Mouse (Mus musculus): ENCODE measurements around the gene Exd2. TPM values are rescaled to one million over a fixed set of nuclear protein-coding genes. Genes with fewer than 3 reads are reported as not detected.

The Exd2 gene
- polyA plus RNA-seq, 1 experiment from 2014 or later = 6.0 TPM

GRCm38 (mm10) chr12:80495691-80496090 lies 32.8 kb downstream of the Exd2 start:
- Histone ChIP-seq H3K36me3 (replicated peaks) (peaks cover 12% of the 10 kb centered on the region; the same call in 1 of the 2 replicates), H3K4me1 (replicated peaks) (0 out of 2 replicates have a peak, but pooled peaks cover 3% of the 10 kb centered on the region), H3K9ac (no peak overlapping the region), H3K9me3 (replicated peaks) (no peaks in the 10 kb centered on the region), H3K27me3 (no peaks in the 10 kb centered on the region), H3K4me2 (no peak overlapping the region), H3K27ac (replicated peaks) (no peak overlapping the region), H3K4me3 (replicated peaks) (no peak overlapping the region)
- whole genome bisulfite sequencing (ENCODE audit: insufficient replicate concordance) = 3% methylated on average over 1 of the region's 1 CpGs
- ATAC-seq (ENCODE audit: insufficient read depth) = no peak

DNA sequence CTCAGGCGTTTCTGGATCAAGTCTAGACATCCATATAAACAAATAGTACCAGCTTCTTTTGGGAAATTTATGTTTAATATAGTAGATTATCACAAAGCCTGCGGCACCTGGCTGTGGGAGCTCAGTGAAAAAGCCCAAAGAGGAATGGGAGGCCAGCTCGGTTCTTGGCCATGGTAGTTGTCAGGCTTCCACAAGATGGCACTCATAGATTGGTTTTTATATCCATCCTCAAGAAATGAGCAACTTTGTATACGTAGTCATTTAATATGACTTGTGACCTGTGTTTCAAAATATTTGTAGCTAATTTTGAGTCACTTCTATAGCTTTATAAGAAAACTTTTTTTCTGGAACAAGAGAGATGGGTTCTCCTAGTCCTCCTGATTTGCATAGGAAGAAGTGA lies 35.5 kb downstream of the Exd2 start:
- Histone ChIP-seq H3K27ac (replicated peaks) (no peak overlapping the region), H3K9me3 (replicated peaks) (no peaks in the 10 kb centered on the region), H3K4me3 (replicated peaks) (no peak overlapping the region), H3K36me3 (replicated peaks) (no peaks in the 10 kb centered on the region), H3K27me3 (no peaks in the 10 kb centered on the region), H3K9ac (no peak overlapping the region), H3K4me2 (no peak overlapping the region), H3K4me1 (replicated peaks) (0 out of 2 replicates have a peak, but pooled peaks cover 3% of the 10 kb centered on the region)
- ATAC-seq (ENCODE audit: insufficient read depth) = no peak
- WGBS (ENCODE audit: insufficient replicate concordance) = 61% methylated on average over 4 of the region's 4 CpGs

DNA sequence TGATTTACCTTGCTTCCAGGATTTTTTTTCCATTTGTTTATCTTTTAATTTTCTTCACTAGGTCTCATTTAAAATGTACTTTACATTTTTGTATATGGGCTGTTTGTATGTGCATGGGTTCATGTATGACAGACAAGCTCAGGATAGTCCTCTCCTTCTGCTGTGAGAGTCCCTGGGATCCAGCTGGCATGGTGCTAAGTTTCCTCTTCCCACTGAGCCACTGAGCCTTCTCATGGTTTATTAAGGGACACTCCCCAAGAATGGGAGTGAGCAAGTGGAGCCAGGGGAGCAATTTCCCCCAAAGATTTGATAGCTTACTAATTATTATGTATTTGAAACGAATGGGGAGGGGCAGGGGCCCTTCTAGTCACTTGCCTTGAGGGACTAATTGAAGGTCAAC lies 37.6 kb downstream of the Exd2 start:
- no peak overlapping the region for H3K4me2 ChIP-seq
- peaks cover 3% of the 10 kb centered on the region; the same call in 1 of the 2 replicates for H3K4me1 ChIP-seq (replicated peaks)
- no peak overlapping the region for H3K4me3 ChIP-seq (replicated peaks)
- no peak for ATAC-seq (ENCODE audit: insufficient read depth)
- no peaks in the 10 kb centered on the region for H3K27me3 ChIP-seq
- no peaks in the 10 kb centered on the region for H3K9me3 ChIP-seq (replicated peaks)
- no peak overlapping the region for H3K27ac ChIP-seq (replicated peaks)
- 37% methylated on average over 1 of the region's 1 CpGs for WGBS (ENCODE audit: insufficient replicate concordance)
- no peak overlapping the region for H3K9ac ChIP-seq
- H3K36me3 ChIP-seq (replicated peaks) = no peaks in the 10 kb centered on the region

DNA sequence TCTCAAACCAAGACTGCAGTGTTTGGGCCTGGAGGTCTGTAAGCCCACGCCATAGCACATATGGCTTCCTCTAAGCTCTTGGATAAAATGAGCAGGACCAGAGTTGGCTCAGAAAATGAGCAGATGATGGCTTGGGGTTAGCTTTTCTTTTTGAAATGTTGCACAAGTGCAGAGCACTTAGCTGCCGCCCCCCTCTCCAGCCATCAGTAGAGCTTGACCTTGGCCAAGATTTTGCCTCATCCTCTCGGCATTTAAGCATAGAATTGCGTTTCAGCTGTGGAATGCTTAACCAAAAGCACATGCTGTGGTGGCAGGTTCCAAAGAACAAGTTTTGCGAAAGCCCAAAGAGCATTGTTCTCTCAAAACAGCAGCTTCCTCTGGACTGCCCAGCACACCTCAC lies 41.8 kb downstream of the Exd2 start:
- Histone ChIP-seq H3K27me3 (no peaks in the 10 kb centered on the region), H3K4me3 (replicated peaks) (no peak overlapping the region), H3K4me1 (replicated peaks) (no peaks in the 10 kb centered on the region; the same call in 1 of the 2 replicates), H3K27ac (replicated peaks) (no peak overlapping the region), H3K9me3 (replicated peaks) (no peaks in the 10 kb centered on the region), H3K4me2 (no peak overlapping the region), H3K9ac (no peak overlapping the region), H3K36me3 (replicated peaks) (no peaks in the 10 kb centered on the region)
- WGBS (ENCODE audit: insufficient replicate concordance) = 60% methylated on average over 5 of the region's 5 CpGs
- no peak for ATAC-seq (ENCODE audit: insufficient read depth)

- Histone ChIP-seq H3K4me3 (replicated peaks) (no peak overlapping the region), H3K27ac (replicated peaks) (no peak overlapping the region), H3K36me3 (replicated peaks) (no peaks in the 10 kb centered on the region), H3K27me3 (no peaks in the 10 kb centered on the region), H3K9ac (no peak overlapping the region), H3K4me1 (replicated peaks) (no peaks in the 10 kb centered on the region; the same call in 1 of the 2 replicates), H3K9me3 (replicated peaks) (no peaks in the 10 kb centered on the region), H3K4me2 (no peak overlapping the region)
- no peak for ATAC-seq (ENCODE audit: insufficient read depth)
- WGBS (ENCODE audit: insufficient replicate concordance) = 44% methylated on average over 14 of the region's 14 CpGs
Measured at GRCm38 (mm10) chr12:80507041-80507745, 44.3 kb downstream of the Exd2 start.

- H3K27ac ChIP-seq (replicated peaks) = no peak within 1 kb of the TSS
- no peak within 1 kb of the TSS for H3K9ac ChIP-seq
- no peaks in the 10 kb centered on the region for H3K9me3 ChIP-seq (replicated peaks)
- H3K4me1 ChIP-seq (replicated peaks) = peaks cover 8% of the 10 kb centered on the region; the same call in 1 of the 2 replicates
- WGBS (ENCODE audit: insufficient replicate concordance) = 4% methylated on average over 14 of the region's 14 CpGs
- no peaks in the 10 kb centered on the region for H3K36me3 ChIP-seq (replicated peaks)
- no peak for ATAC-seq (ENCODE audit: insufficient read depth)
- H3K4me2 ChIP-seq = peak within 1 kb of the TSS; percentile 53
- H3K4me3 ChIP-seq (replicated peaks) = peak within 1 kb of the TSS; percentile 35
- H3K27me3 ChIP-seq = peaks cover 91% of the 10 kb centered on the region
Measured at GRCm38 (mm10) chr12:80517977-80518376, 55.1 kb downstream of the Exd2 start, which contains the start of gene Galnt16. TSS of gene Galnt16 (plus strand) at chr12:80518277.

GRCm38 (mm10) chr12:80518393-80518756 lies 55.5 kb downstream of the Exd2 start:
- Histone ChIP-seq H3K9ac (no peak overlapping the region), H3K4me1 (replicated peaks) (peaks cover 8% of the 10 kb centered on the region; the same call in 1 of the 2 replicates), H3K9me3 (replicated peaks) (no peaks in the 10 kb centered on the region), H3K27me3 (peaks cover 95% of the 10 kb centered on the region), H3K27ac (replicated peaks) (no peak overlapping the region), H3K4me2 (peak overlapping the region; percentile 53), H3K36me3 (replicated peaks) (no peaks in the 10 kb centered on the region), H3K4me3 (replicated peaks) (peak overlapping the region; percentile 35)
- ATAC-seq (ENCODE audit: insufficient read depth) = no peak
- WGBS (ENCODE audit: insufficient replicate concordance) = 1% methylated on average over 25 of the region's 25 CpGs

GRCm38 (mm10) chr12:80518757-80519620 lies 56.1 kb downstream of the Exd2 start:
- Histone ChIP-seq H3K27me3 (peaks cover 96% of the 10 kb centered on the region), H3K9ac (no peak overlapping the region)

GRCm38 (mm10) chr12:80519621-80520332 lies 56.9 kb downstream of the Exd2 start:
- peaks cover 8% of the 10 kb centered on the region; the same call in 1 of the 2 replicates for H3K4me1 ChIP-seq (replicated peaks)
- H3K4me2 ChIP-seq = peak overlapping the region; percentile 53
- peaks cover 96% of the 10 kb centered on the region for H3K27me3 ChIP-seq
- no peak overlapping the region for H3K27ac ChIP-seq (replicated peaks)
- H3K4me3 ChIP-seq (replicated peaks) = peak overlapping the region; percentile 35
- H3K9me3 ChIP-seq (replicated peaks) = no peaks in the 10 kb centered on the region
- H3K36me3 ChIP-seq (replicated peaks) = no peaks in the 10 kb centered on the region
- H3K9ac ChIP-seq = no peak overlapping the region
- no peak for ATAC-seq (ENCODE audit: insufficient read depth)
- WGBS (ENCODE audit: insufficient replicate concordance) = 4% methylated on average over 43 of the region's 43 CpGs

More at GRCm38 (mm10) chr12:80518757-80519620, 56.1 kb downstream of the Exd2 start:
- Histone ChIP-seq H3K4me2 (peak overlapping the region; percentile 53), H3K36me3 (replicated peaks) (no peaks in the 10 kb centered on the region), H3K4me1 (replicated peaks) (peaks cover 8% of the 10 kb centered on the region; the same call in 1 of the 2 replicates), H3K27ac (replicated peaks) (no peak overlapping the region), H3K9me3 (replicated peaks) (no peaks in the 10 kb centered on the region), H3K4me3 (replicated peaks) (peak overlapping the region; percentile 35)
- 1% methylated on average over 81 of the region's 90 CpGs for WGBS (ENCODE audit: insufficient replicate concordance)
- ATAC-seq (ENCODE audit: insufficient read depth) = no peak

GRCm38 (mm10) chr12:80522006-80522405 lies 59.1 kb downstream of the Exd2 start:
- Histone ChIP-seq H3K9ac (no peak overlapping the region), H3K4me3 (replicated peaks) (no peak overlapping the region), H3K9me3 (replicated peaks) (no peaks in the 10 kb centered on the region), H3K4me2 (no peak overlapping the region), H3K27ac (replicated peaks) (no peak overlapping the region), H3K36me3 (replicated peaks) (no peaks in the 10 kb centered on the region), H3K4me1 (replicated peaks) (peaks cover 8% of the 10 kb centered on the region; the same call in 1 of the 2 replicates), H3K27me3 (peaks cover 90% of the 10 kb centered on the region)
- no peak for ATAC-seq (ENCODE audit: insufficient read depth)
- WGBS (ENCODE audit: insufficient replicate concordance) = 44% methylated on average over 3 of the region's 3 CpGs

Data from liver, embryonic 15.5 days (tissue).